Mouse (Mus musculus) thymus, adult 2 months (tissue): ENCODE results near the gene Polr1e.

Experiments
- CTCF ChIP-seq: fragments of 200-500 bp; IDR thresholded peaks from 2 replicates; pipeline ENCODE4 v1.5.1; 2012; ENCODE audit warnings: mild to moderate bottlenecking, control low read depth, low read length, moderate library complexity, borderline replicate concordance; ENCODE audit not compliant: control insufficient read depth, poor library complexity, insufficient read depth; ENCODE audit errors: extremely low read depth
- POLR2A ChIP-seq: fragments of 200-500 bp; IDR thresholded peaks from 2 replicates; pipeline ENCODE4 v1.6.1; 2012; ENCODE audit warnings: mild to moderate bottlenecking, low read length, control low read depth, moderate library complexity; ENCODE audit not compliant: control insufficient read depth, poor library complexity, insufficient read depth; ENCODE audit errors: extremely low read depth

- no peak for TF ChIP-seq CTCF
- TF ChIP-seq POLR2A, result no peak
Measured at GRCm38 (mm10) chr4:45054862-45055261, 36.5 kb downstream of the Polr1e start.
